Mouse (Mus musculus): ENCODE results near the gene Slc26a10.
A peak's percentile ranks its signal among the peaks of the same experiment; 100 is the strongest.
"Not testable (repeated sequence)": the region's sequence is repeated elsewhere in the genome, so short reads cannot be mapped to it uniquely, and the experiment has no call there.

Gene Slc26a10

DNA sequence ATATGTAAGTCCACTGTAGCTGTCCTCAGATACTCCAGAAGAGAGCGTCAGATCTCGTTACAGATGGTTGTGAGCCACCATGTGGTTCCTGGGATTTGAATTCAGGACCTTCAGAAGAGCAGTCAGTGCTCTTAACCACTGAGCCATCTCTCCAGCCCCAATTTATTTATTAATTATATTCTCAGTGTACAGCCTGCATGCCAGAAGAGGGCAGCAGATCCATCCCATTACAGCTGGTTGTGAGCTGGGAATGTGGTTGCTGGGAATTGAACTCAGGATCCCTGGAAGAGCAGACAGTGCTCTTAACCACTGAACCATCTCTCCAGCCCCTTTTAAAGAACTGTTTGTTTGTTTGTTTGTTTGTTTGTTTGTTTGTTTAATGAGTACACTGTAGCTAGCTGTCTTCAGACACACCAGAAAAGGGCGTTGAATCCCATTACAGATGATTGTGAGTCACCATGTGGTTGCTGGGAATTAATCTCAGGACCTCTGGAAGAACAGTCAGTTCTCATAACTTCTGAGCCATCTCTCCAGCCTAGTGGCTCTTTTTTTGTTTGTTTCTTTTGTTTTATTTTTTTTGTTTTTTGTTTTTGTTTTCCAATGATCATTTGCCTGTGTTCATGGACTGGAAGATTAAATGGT, 45.9 kb downstream of the Slc26a10 start:
- not testable (repeated sequence) for DNase-seq (ENCODE audit: low read depth, low spot score)

- no peak for DNase-seq (ENCODE audit: low read depth, low spot score)
Observed at GRCm38 (mm10) chr10:127132469-127132868, 48.0 kb downstream of the Slc26a10 start.

GRCm38 (mm10) chr10:127129431-127129830, 51.0 kb downstream of the Slc26a10 start:
- DNase-seq (ENCODE audit: low read depth, low spot score) = no peak

DNA sequence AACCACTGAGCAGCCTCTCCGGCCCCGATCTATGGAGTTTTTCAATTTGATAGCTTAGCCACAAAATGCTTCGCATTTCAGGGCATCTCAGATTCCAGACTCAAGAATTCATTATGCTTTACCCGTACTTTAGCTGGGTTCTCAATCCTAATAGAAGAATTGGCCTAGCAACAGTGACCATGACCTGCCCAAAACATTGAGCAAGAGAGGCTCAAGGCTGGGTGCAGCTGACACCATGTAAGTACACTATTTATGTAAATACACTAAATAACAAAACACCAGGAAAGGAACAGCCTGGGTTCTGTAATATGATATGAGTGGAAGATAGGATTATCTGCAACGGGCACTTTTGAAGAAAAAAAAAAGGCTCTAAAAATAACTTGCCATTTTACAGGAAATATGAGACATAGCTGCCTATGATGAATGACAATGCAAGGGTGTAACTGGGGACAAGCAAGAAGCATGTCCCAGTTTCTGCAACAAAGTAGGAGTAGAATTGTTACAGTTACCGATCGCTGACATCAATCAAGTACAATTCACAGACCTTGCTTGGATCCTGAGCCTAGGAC, 52.6 kb downstream of the Slc26a10 start:
- no peak for DNase-seq (ENCODE audit: low read depth, low spot score)

DNA sequence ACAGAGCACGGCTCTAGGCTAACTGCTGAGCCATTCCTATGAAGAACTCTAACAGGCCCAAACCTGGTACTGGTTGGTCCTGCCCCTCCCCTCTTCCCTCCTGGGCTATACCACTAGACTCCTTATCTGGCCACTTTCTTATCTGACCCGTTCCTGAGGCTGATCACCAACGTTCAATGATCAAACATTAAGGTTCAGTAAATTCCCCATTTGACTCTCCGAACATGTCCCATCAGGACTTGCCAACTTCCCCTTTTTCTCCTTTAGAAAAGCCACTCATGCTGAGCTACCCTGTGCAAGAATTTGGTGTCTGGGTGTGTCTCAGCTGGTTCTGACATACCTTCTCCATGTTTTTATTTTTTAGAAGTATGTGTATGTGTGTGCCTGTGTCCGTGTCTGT, 53.9 kb downstream of the Slc26a10 start:
- peak; percentile 46 for DNase-seq (ENCODE audit: low read depth, low spot score)

- DNase-seq (ENCODE audit: low read depth, low spot score) = peak; percentile 80
Observed at GRCm38 (mm10) chr10:127125210-127126001, 55.0 kb downstream of the Slc26a10 start.

GRCm38 (mm10) chr10:127123436-127123805, 57.0 kb downstream of the Slc26a10 start:
- peak; percentile 84 for DNase-seq (ENCODE audit: low read depth, low spot score)

DNA sequence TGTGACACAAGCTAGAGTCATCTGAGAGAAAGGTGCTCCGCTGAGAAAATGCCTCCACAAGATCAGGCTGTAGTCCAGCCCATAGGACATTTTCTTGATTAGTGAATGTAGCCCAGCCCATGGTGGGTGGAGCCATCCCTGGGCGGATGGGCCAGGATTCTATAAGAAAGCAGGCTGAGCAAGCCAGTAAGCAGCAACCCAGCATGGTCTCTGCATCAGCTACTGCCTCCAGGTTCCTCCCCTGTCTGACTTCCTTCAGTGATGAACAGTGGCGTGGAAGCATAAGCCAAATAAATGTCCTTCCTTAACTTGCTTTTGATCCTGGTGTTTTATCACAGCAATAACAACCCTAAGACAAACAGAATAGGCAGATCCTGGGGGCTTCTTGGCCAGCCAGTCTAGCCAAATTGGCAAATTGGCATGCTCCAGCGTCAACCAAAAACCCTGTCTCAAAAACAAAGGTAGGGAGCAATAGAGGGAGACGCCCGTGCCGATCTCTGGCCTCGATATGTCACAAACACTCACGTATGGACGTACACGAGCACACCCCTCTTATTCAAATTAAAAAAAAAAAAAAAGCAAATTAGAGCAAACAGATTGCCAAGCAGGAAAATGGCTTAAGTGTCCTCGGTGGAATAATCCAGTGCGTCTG, 57.5 kb downstream of the Slc26a10 start:
- peak; percentile 84 for DNase-seq (ENCODE audit: low read depth, low spot score)

- no peak for DNase-seq (ENCODE audit: low read depth, low spot score)
Observed at GRCm38 (mm10) chr10:127122018-127122417, 58.4 kb downstream of the Slc26a10 start.

Data from R1 (cell line).